Mouse (Mus musculus): ENCODE results near the gene Zyg11b. TPM values are rescaled to one million over a fixed set of nuclear protein-coding genes. Genes with fewer than 3 reads are reported as not detected.

The Zyg11b gene
- polyA plus RNA-seq, 1 experiment from 2014 or later = 25.8 TPM

GRCm38 (mm10) chr4:108219019-108219418, 81.9 kb downstream of the Zyg11b start:
- H3K9me3 ChIP-seq (ENCODE audit: control insufficient read depth, low read length) = no peaks in the 10 kb centered on the region
- peaks cover 23% of the 10 kb centered on the region for H3K27me3 ChIP-seq (replicated peaks; ENCODE audit: control insufficient read depth, insufficient read depth, low read length)
- 11% methylated on average over 9 of the region's 9 CpGs for WGBS
- H3K4me2 ChIP-seq (ENCODE audit: low read length) = no peak overlapping the region
- H3K4me1 ChIP-seq (ENCODE audit: control insufficient read depth, insufficient read depth, low read depth, low read length) = peaks cover 3% of the 10 kb centered on the region; the same call in 1 of the 2 replicates
- H3K9ac ChIP-seq (ENCODE audit: low read depth, low read length) = no peak overlapping the region
- H3K4me3 ChIP-seq (ENCODE audit: low read length) = no peak overlapping the region
- H3K27ac ChIP-seq (ENCODE audit: low read depth, low read length) = no peak overlapping the region
- ATAC-seq = no peak
- no peaks in the 10 kb centered on the region for H3K36me3 ChIP-seq (ENCODE audit: control insufficient read depth, insufficient read depth, low read length)

- Histone ChIP-seq H3K9me3 (ENCODE audit: control insufficient read depth, low read length) (no peaks in the 10 kb centered on the region), H3K27ac (ENCODE audit: low read depth, low read length) (no peak within 1 kb of the TSS), H3K4me2 (ENCODE audit: low read length) (peak within 1 kb of the TSS; percentile 62), H3K27me3 (replicated peaks; ENCODE audit: control insufficient read depth, insufficient read depth, low read length) (peaks cover 23% of the 10 kb centered on the region), H3K9ac (ENCODE audit: low read depth, low read length) (peak within 1 kb of the TSS; percentile 23), H3K4me3 (ENCODE audit: low read length) (peak within 1 kb of the TSS; percentile 39), H3K4me1 (ENCODE audit: control insufficient read depth, insufficient read depth, low read depth, low read length) (peaks cover 3% of the 10 kb centered on the region; the same call in 1 of the 2 replicates), H3K36me3 (ENCODE audit: control insufficient read depth, insufficient read depth, low read length) (no peaks in the 10 kb centered on the region)
- under 1% methylated on average over 95 of the region's 107 CpGs for WGBS
- peak; percentile 37; the same call in 1 of the 2 replicates for ATAC-seq
These were observed 83.3 kb downstream of the Zyg11b start, which contains the start of gene Zyg11a for GRCm38 (mm10) chr4:108217332-108218179. Gene Zyg11a (minus strand): TSS chr4:108218048.

DNA sequence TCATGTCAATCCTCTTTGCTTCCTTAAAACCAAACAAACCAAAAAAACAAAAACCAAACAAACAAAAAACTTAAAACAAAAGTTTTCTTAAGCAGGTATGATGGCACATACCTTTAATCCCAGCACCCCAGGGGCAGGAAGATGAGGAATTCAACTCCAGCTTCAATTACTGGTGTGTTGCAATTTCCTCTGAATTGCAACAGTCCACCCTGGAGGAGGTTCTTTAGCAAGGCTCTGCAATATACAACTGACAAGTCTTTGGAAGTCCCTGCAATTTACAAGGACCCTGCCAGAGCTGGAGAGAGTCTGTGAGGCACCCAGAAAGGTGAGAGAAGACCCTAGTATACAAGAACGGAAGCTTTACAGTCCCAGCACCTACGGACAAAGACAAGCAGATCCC, 87.9 kb downstream of the Zyg11b start:
- Histone ChIP-seq H3K4me1 (ENCODE audit: control insufficient read depth, insufficient read depth, low read depth, low read length) (peaks cover 3% of the 10 kb centered on the region; the same call in 1 of the 2 replicates), H3K27me3 (replicated peaks; ENCODE audit: control insufficient read depth, insufficient read depth, low read length) (peaks cover 17% of the 10 kb centered on the region), H3K9ac (ENCODE audit: low read depth, low read length) (no peak overlapping the region), H3K4me2 (ENCODE audit: low read length) (no peak overlapping the region), H3K36me3 (ENCODE audit: control insufficient read depth, insufficient read depth, low read length) (no peaks in the 10 kb centered on the region), H3K4me3 (ENCODE audit: low read length) (no peak overlapping the region), H3K9me3 (ENCODE audit: control insufficient read depth, low read length) (no peaks in the 10 kb centered on the region), H3K27ac (ENCODE audit: low read depth, low read length) (no peak overlapping the region)
- WGBS = 79% methylated on average over 2 of the region's 2 CpGs
- no peak for ATAC-seq

DNA sequence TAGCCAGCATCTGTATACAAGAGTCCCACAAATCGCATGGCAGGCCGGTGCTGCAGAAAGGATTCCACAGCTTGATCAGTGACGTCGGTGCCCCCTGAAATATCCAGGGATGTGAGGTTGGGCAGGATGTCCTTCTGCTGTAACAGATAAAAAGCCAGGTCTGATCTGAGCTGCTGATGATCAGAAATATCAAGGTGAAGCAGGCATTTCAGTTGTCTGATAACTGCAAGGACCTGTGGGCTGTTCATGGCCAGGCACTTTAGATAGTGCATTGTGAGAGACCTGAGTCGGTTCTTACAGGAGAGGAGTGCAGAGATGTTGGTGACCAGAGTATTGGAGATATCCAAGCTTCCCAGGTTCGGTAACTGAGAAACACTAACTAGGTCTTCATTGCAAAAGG, 96.3 kb downstream of the Zyg11b start:
- H3K4me1 ChIP-seq (ENCODE audit: control insufficient read depth, insufficient read depth, low read depth, low read length) = no peaks in the 10 kb centered on the region
- no peaks in the 10 kb centered on the region for H3K36me3 ChIP-seq (ENCODE audit: control insufficient read depth, insufficient read depth, low read length)
- no peak overlapping the region for H3K27ac ChIP-seq (ENCODE audit: low read depth, low read length)
- ATAC-seq = no peak
- H3K9ac ChIP-seq (ENCODE audit: low read depth, low read length) = no peak overlapping the region
- no peaks in the 10 kb centered on the region for H3K27me3 ChIP-seq (replicated peaks; ENCODE audit: control insufficient read depth, insufficient read depth, low read length)
- no peak overlapping the region for H3K4me2 ChIP-seq (ENCODE audit: low read length)
- no peak overlapping the region for H3K4me3 ChIP-seq (ENCODE audit: low read length)
- no peaks in the 10 kb centered on the region for H3K9me3 ChIP-seq (ENCODE audit: control insufficient read depth, low read length)
- whole genome bisulfite sequencing = 94% methylated on average over 6 of the region's 6 CpGs

DNA sequence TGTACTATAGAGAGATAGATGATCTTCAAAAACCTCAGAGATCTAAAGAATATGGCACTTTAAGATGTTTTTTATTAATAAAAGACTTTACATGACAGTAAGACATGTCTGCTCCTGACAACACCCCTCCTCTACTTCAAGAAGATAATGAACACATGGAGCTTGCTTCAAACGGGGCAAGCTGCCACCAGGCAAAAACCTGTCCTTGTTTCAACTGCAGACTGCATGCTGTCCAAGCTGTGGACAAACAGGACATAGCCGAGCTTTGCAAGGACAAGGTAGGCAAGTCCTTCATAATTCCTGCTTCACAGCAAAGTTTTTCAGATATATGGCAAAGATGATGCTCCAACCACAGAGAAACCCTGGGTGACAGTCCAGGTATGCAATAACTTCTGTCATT, 101.7 kb downstream of the Zyg11b start:
- ATAC-seq = no peak

DNA sequence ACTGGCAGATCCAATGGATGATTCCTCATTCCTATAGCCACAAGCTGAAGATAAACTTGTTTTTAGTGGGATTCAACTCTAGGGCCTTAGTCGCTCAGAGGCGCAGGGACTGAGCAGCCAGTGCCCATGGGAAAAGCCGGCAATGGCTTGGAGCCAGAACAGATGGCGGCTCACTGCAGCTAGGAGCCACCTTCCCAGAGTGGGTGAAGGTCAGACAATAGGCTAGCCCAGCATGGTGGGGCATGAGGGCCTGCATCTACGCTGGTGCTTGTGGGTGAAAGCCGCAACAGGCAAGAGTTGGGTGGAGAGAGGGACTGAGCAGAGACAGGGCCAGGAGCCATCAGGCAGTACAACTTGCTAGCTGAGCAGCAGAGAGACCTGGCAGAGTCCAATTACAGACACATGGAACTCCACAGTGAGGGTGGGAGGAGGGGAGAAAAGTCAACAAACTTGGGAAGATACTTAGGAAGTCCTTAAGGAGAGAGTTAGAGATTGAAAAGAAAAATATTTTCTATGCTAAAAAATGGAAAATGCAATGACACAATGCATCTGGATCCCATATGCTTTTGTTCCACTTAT, 104.5 kb downstream of the Zyg11b start:
- WGBS = 58% methylated on average over 5 of the region's 6 CpGs
- Histone ChIP-seq H3K36me3 (ENCODE audit: control insufficient read depth, insufficient read depth, low read length) (no peaks in the 10 kb centered on the region), H3K9me3 (ENCODE audit: control insufficient read depth, low read length) (no peaks in the 10 kb centered on the region), H3K4me2 (ENCODE audit: low read length) (no peak overlapping the region), H3K27ac (ENCODE audit: low read depth, low read length) (no peak overlapping the region), H3K4me1 (ENCODE audit: control insufficient read depth, insufficient read depth, low read depth, low read length) (peaks cover 3% of the 10 kb centered on the region; the same call in 1 of the 2 replicates), H3K27me3 (replicated peaks; ENCODE audit: control insufficient read depth, insufficient read depth, low read length) (no peaks in the 10 kb centered on the region), H3K9ac (ENCODE audit: low read depth, low read length) (no peak overlapping the region), H3K4me3 (ENCODE audit: low read length) (no peak overlapping the region)
- peak; percentile 30; the same call in 1 of the 2 replicates for ATAC-seq

More for the DNA sequence above, 101.7 kb downstream of the Zyg11b start:
- Histone ChIP-seq H3K27ac (ENCODE audit: low read depth, low read length) (no peak overlapping the region), H3K9ac (ENCODE audit: low read depth, low read length) (no peak overlapping the region), H3K27me3 (replicated peaks; ENCODE audit: control insufficient read depth, insufficient read depth, low read length) (no peaks in the 10 kb centered on the region), H3K4me2 (ENCODE audit: low read length) (no peak overlapping the region), H3K36me3 (ENCODE audit: control insufficient read depth, insufficient read depth, low read length) (no peaks in the 10 kb centered on the region), H3K4me1 (ENCODE audit: control insufficient read depth, insufficient read depth, low read depth, low read length) (peaks cover 3% of the 10 kb centered on the region; the same call in 1 of the 2 replicates), H3K4me3 (ENCODE audit: low read length) (no peak overlapping the region), H3K9me3 (ENCODE audit: control insufficient read depth, low read length) (no peaks in the 10 kb centered on the region)
- 69% methylated on average over 2 of the region's 2 CpGs for WGBS

DNA sequence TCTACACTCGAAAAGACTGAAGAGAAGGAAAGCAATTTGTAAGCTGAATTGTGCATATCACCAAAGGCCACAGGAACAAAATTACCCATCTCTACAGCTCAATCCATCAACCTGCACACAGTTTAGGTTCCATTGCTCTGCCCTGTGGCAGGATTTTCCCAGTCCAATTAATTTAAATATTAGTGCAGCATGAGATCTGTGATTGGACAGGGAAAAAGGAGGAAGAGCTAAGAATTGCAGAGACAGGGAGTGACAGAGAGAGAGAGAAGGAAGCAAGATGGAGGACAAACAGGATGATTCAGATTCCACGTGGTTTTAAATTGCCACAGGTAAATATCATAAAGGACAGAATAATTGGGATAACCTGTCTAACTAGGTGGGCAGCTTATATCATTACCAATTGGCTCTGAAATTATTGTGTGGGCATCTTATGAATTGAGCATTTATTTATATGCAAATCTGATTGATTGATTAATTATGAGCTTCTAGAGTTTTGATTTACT, 108.0 kb downstream of the Zyg11b start:
- Histone ChIP-seq H3K9ac (ENCODE audit: low read depth, low read length) (no peak overlapping the region), H3K4me2 (ENCODE audit: low read length) (peak overlapping the region; percentile 18; the same call in 1 of the 2 replicates), H3K9me3 (ENCODE audit: control insufficient read depth, low read length) (no peaks in the 10 kb centered on the region), H3K27me3 (replicated peaks; ENCODE audit: control insufficient read depth, insufficient read depth, low read length) (no peaks in the 10 kb centered on the region), H3K27ac (ENCODE audit: low read depth, low read length) (no peak overlapping the region), H3K4me3 (ENCODE audit: low read length) (no peak overlapping the region), H3K4me1 (ENCODE audit: control insufficient read depth, insufficient read depth, low read depth, low read length) (peaks cover 3% of the 10 kb centered on the region; the same call in 1 of the 2 replicates), H3K36me3 (ENCODE audit: control insufficient read depth, insufficient read depth, low read length) (no peaks in the 10 kb centered on the region)
- no peak for ATAC-seq
- 58% methylated on average over 2 of the region's 2 CpGs for WGBS

GRCm38 (mm10) chr4:108182278-108182677, 118.6 kb downstream of the Zyg11b start:
- no peak for ATAC-seq
- H3K27me3 ChIP-seq (replicated peaks; ENCODE audit: control insufficient read depth, insufficient read depth, low read length) = no peaks in the 10 kb centered on the region
- no peaks in the 10 kb centered on the region for H3K4me1 ChIP-seq (ENCODE audit: control insufficient read depth, insufficient read depth, low read depth, low read length)
- H3K4me3 ChIP-seq (ENCODE audit: low read length) = no peak overlapping the region
- H3K4me2 ChIP-seq (ENCODE audit: low read length) = no peak overlapping the region
- H3K27ac ChIP-seq (ENCODE audit: low read depth, low read length) = no peak overlapping the region
- H3K9ac ChIP-seq (ENCODE audit: low read depth, low read length) = no peak overlapping the region
- no peaks in the 10 kb centered on the region for H3K9me3 ChIP-seq (ENCODE audit: control insufficient read depth, low read length)
- 35% methylated on average over 1 of the region's 1 CpGs for WGBS
- H3K36me3 ChIP-seq (ENCODE audit: control insufficient read depth, insufficient read depth, low read length) = no peaks in the 10 kb centered on the region

All from hindbrain, embryonic 16.5 days (tissue).